Mouse (Mus musculus) embryonic facial prominence, embryonic 13.5 days (tissue): ENCODE data around the gene Gbe1. TPM values are rescaled to one million over a fixed set of nuclear protein-coding genes. Genes with fewer than 3 reads are reported as not detected.

Source experiments
- ATAC-seq: fragments of 200-750 bp; cut with Nextera tagmentation; 2 replicates; pipeline ENCODE4 v1.8.0; 2017; ENCODE audit warnings: low read depth; ENCODE audit not compliant: insufficient number of reproducible peaks, insufficient read depth, low FRiP score, low TSS enrichment
- H3K27ac ChIP-seq: fragments of 300-500 bp; sonication (generic); 2 replicates; pipeline ENCODE4 v1.5.1; 2015; ENCODE audit warnings: moderate library complexity, mild to moderate bottlenecking, inconsistent platforms
- H3K27me3 ChIP-seq: fragments of 300-500 bp; sonication (generic); 2 replicates; pipeline ENCODE4 v1.6.1; 2015; ENCODE audit warnings: mild to moderate bottlenecking, inconsistent platforms
- H3K36me3 ChIP-seq: fragments of 300-500 bp; sonication (generic); 2 replicates; pipeline ENCODE4 v1.6.1; 2015; ENCODE audit warnings: mild to moderate bottlenecking, inconsistent platforms
- H3K4me1 ChIP-seq: fragments of 300-500 bp; sonication (generic); 2 replicates; pipeline ENCODE4 v1.6.1; 2015; ENCODE audit warnings: inconsistent platforms
- H3K4me2 ChIP-seq: fragments of 300-500 bp; sonication (generic); 2 replicates; pipeline ENCODE4 v1.6.1; 2015; ENCODE audit warnings: moderate library complexity, mild to moderate bottlenecking, inconsistent platforms
- H3K4me3 ChIP-seq: fragments of 300-500 bp; sonication (generic); 2 replicates; pipeline ENCODE4 v1.5.1; 2015; ENCODE audit warnings: mild to moderate bottlenecking, inconsistent platforms
- H3K9ac ChIP-seq: fragments of 300-500 bp; sonication (generic); 2 replicates; pipeline ENCODE4 v1.6.1; 2015; ENCODE audit warnings: mild to moderate bottlenecking, inconsistent platforms
- H3K9me3 ChIP-seq: fragments of 300-500 bp; sonication (generic); 2 replicates; pipeline ENCODE4 v1.6.1; 2016; ENCODE audit warnings: inconsistent platforms
- WGBS: fragments of 180-500 bp; shearing (Covaris S2); methylation state at CpG from one replicate; pipeline ENCODE4 v1.1.7; 2015; ENCODE audit warnings: mixed read lengths; 5-methylcytosine and 5-hydroxymethylcytosine counted together
- polyA plus RNA-seq: library from polyadenylated mRNA; unstranded; fragments of >200 nt; fragmentation: Nextera tagmentation; extraction: Ambion mirVana; gene quantifications from 2 replicates; pipeline ENCODE4 v1.2.1, GENCODE M21; 2015

Gene Gbe1
- polyA plus RNA-seq, 1 experiment from 2014 or later, result 16.8 TPM

- H3K9me3 ChIP-seq, result no peaks in the 10 kb centered on the region
- H3K27me3 ChIP-seq, result no peaks in the 10 kb centered on the region
- no peaks in the 10 kb centered on the region for H3K36me3 ChIP-seq
- H3K9ac ChIP-seq, result no peak overlapping the region
- ATAC-seq, result no peak
- no peak overlapping the region for H3K4me2 ChIP-seq
- WGBS, result 82% methylated on average over 6 of the region's 6 CpGs
- H3K4me1 ChIP-seq, result 0 out of 2 replicates have a peak, but pooled peaks cover 3% of the 10 kb centered on the region
- H3K4me3 ChIP-seq, result no peak overlapping the region
- no peak overlapping the region for H3K27ac ChIP-seq
These were observed 15.7 kb downstream of the Gbe1 start for GRCm38 (mm10) chr16:70329471-70329870.

GRCm38 (mm10) chr16:70330007-70330406, 16.3 kb downstream of the Gbe1 start:
- no peaks in the 10 kb centered on the region for H3K27me3 ChIP-seq
- H3K36me3 ChIP-seq, result no peaks in the 10 kb centered on the region
- ATAC-seq, result no peak
- no peak overlapping the region for H3K4me3 ChIP-seq
- H3K9ac ChIP-seq, result no peak overlapping the region
- no peak overlapping the region for H3K4me2 ChIP-seq
- H3K27ac ChIP-seq, result no peak overlapping the region
- H3K4me1 ChIP-seq, result 0 out of 2 replicates have a peak, but pooled peaks cover 3% of the 10 kb centered on the region
- WGBS, result 49% methylated on average over 2 of the region's 2 CpGs
- no peaks in the 10 kb centered on the region for H3K9me3 ChIP-seq

GRCm38 (mm10) chr16:70330626-70331275, 17.0 kb downstream of the Gbe1 start:
- Histone ChIP-seq H3K27ac (no peak overlapping the region), H3K4me2 (no peak overlapping the region), H3K27me3 (no peaks in the 10 kb centered on the region), H3K4me3 (no peak overlapping the region), H3K4me1 (0 out of 2 replicates have a peak, but pooled peaks cover 3% of the 10 kb centered on the region), H3K36me3 (no peaks in the 10 kb centered on the region), H3K9me3 (no peaks in the 10 kb centered on the region), H3K9ac (no peak overlapping the region)
- ATAC-seq, result no peak
- 81% methylated on average over 10 of the region's 10 CpGs for WGBS

GRCm38 (mm10) chr16:70334812-70335211, 21.1 kb downstream of the Gbe1 start:
- WGBS, result 93% methylated on average over 5 of the region's 5 CpGs
- Histone ChIP-seq H3K36me3 (no peaks in the 10 kb centered on the region), H3K4me3 (no peak overlapping the region), H3K27ac (no peak overlapping the region), H3K4me2 (no peak overlapping the region), H3K9me3 (no peaks in the 10 kb centered on the region), H3K9ac (no peak overlapping the region), H3K4me1 (0 out of 2 replicates have a peak, but pooled peaks cover 3% of the 10 kb centered on the region), H3K27me3 (no peaks in the 10 kb centered on the region)
- no peak for ATAC-seq

GRCm38 (mm10) chr16:70335472-70335871, 21.7 kb downstream of the Gbe1 start:
- Histone ChIP-seq H3K27ac (no peak overlapping the region), H3K36me3 (no peaks in the 10 kb centered on the region), H3K4me2 (no peak overlapping the region), H3K9me3 (no peaks in the 10 kb centered on the region), H3K27me3 (no peaks in the 10 kb centered on the region), H3K4me3 (no peak overlapping the region), H3K9ac (no peak overlapping the region), H3K4me1 (0 out of 2 replicates have a peak, but pooled peaks cover 2% of the 10 kb centered on the region)
- ATAC-seq, result no peak

- H3K4me2 ChIP-seq, result no peak overlapping the region
- no peaks in the 10 kb centered on the region for H3K9me3 ChIP-seq
- no peak for ATAC-seq
- whole genome bisulfite sequencing, result 70% methylated on average over 3 of the region's 3 CpGs
- H3K4me3 ChIP-seq, result no peak overlapping the region
- H3K4me1 ChIP-seq, result no peaks in the 10 kb centered on the region
- no peak overlapping the region for H3K9ac ChIP-seq
- no peak overlapping the region for H3K27ac ChIP-seq
- no peaks in the 10 kb centered on the region for H3K27me3 ChIP-seq
- no peaks in the 10 kb centered on the region for H3K36me3 ChIP-seq
These were observed 23.9 kb downstream of the Gbe1 start for GRCm38 (mm10) chr16:70337661-70338060.

GRCm38 (mm10) chr16:70344496-70344895, 30.7 kb downstream of the Gbe1 start:
- no peak for ATAC-seq
- WGBS, result 62% methylated on average over 1 of the region's 1 CpGs

GRCm38 (mm10) chr16:70345607-70346006, 31.9 kb downstream of the Gbe1 start:
- WGBS, result 81% methylated on average over 10 of the region's 10 CpGs
- Histone ChIP-seq H3K9ac (no peak overlapping the region), H3K4me2 (no peak overlapping the region), H3K9me3 (no peaks in the 10 kb centered on the region), H3K36me3 (no peaks in the 10 kb centered on the region), H3K4me3 (no peak overlapping the region), H3K27ac (no peak overlapping the region), H3K4me1 (no peaks in the 10 kb centered on the region), H3K27me3 (no peaks in the 10 kb centered on the region)
- ATAC-seq, result no peak

More at GRCm38 (mm10) chr16:70344496-70344895, 30.7 kb downstream of the Gbe1 start:
- Histone ChIP-seq H3K9ac (no peak overlapping the region), H3K9me3 (no peaks in the 10 kb centered on the region), H3K4me3 (no peak overlapping the region), H3K27ac (no peak overlapping the region), H3K4me1 (no peaks in the 10 kb centered on the region), H3K4me2 (no peak overlapping the region), H3K27me3 (no peaks in the 10 kb centered on the region), H3K36me3 (no peaks in the 10 kb centered on the region)

GRCm38 (mm10) chr16:70350011-70350410, 36.3 kb downstream of the Gbe1 start:
- Histone ChIP-seq H3K9me3 (no peaks in the 10 kb centered on the region), H3K4me1 (peaks cover 5% of the 10 kb centered on the region; the same call in 1 of the 2 replicates), H3K4me3 (no peak overlapping the region), H3K36me3 (no peaks in the 10 kb centered on the region), H3K27me3 (no peaks in the 10 kb centered on the region), H3K27ac (no peak overlapping the region), H3K9ac (no peak overlapping the region), H3K4me2 (no peak overlapping the region)
- WGBS, result 83% methylated on average over 8 of the region's 8 CpGs
- no peak for ATAC-seq

GRCm38 (mm10) chr16:70351641-70352280, 38.0 kb downstream of the Gbe1 start:
- Histone ChIP-seq H3K9me3 (no peaks in the 10 kb centered on the region), H3K4me1 (peaks cover 5% of the 10 kb centered on the region; the same call in 1 of the 2 replicates), H3K36me3 (no peaks in the 10 kb centered on the region), H3K4me2 (peak overlapping the region; percentile 44), H3K27ac (no peak overlapping the region), H3K27me3 (no peaks in the 10 kb centered on the region), H3K9ac (no peak overlapping the region), H3K4me3 (no peak overlapping the region)
- WGBS, result 29% methylated on average over 11 of the region's 11 CpGs
- no peak for ATAC-seq

GRCm38 (mm10) chr16:70352571-70352970, 38.8 kb downstream of the Gbe1 start:
- no peak overlapping the region for H3K27ac ChIP-seq
- H3K27me3 ChIP-seq, result no peaks in the 10 kb centered on the region
- WGBS, result 53% methylated on average over 3 of the region's 3 CpGs
- no peak overlapping the region for H3K9ac ChIP-seq
- no peak overlapping the region for H3K4me3 ChIP-seq
- H3K4me2 ChIP-seq, result no peak overlapping the region
- H3K4me1 ChIP-seq, result peaks cover 5% of the 10 kb centered on the region; the same call in 1 of the 2 replicates
- H3K36me3 ChIP-seq, result no peaks in the 10 kb centered on the region
- no peaks in the 10 kb centered on the region for H3K9me3 ChIP-seq
- no peak for ATAC-seq

GRCm38 (mm10) chr16:70353058-70353457, 39.3 kb downstream of the Gbe1 start:
- Histone ChIP-seq H3K4me1 (peaks cover 5% of the 10 kb centered on the region; the same call in 1 of the 2 replicates), H3K9me3 (no peaks in the 10 kb centered on the region), H3K36me3 (no peaks in the 10 kb centered on the region), H3K27me3 (no peaks in the 10 kb centered on the region), H3K4me3 (no peak overlapping the region), H3K9ac (no peak overlapping the region), H3K4me2 (no peak overlapping the region), H3K27ac (no peak overlapping the region)
- WGBS, result 20% methylated on average over 2 of the region's 2 CpGs
- ATAC-seq, result no peak
